Mouse (Mus musculus): ENCODE data around the gene Apex1.
"Not testable (repeated sequence)": the region's sequence is repeated elsewhere in the genome, so short reads cannot be mapped to it uniquely, and the experiment has no call there.

Apex1 gene

DNA sequence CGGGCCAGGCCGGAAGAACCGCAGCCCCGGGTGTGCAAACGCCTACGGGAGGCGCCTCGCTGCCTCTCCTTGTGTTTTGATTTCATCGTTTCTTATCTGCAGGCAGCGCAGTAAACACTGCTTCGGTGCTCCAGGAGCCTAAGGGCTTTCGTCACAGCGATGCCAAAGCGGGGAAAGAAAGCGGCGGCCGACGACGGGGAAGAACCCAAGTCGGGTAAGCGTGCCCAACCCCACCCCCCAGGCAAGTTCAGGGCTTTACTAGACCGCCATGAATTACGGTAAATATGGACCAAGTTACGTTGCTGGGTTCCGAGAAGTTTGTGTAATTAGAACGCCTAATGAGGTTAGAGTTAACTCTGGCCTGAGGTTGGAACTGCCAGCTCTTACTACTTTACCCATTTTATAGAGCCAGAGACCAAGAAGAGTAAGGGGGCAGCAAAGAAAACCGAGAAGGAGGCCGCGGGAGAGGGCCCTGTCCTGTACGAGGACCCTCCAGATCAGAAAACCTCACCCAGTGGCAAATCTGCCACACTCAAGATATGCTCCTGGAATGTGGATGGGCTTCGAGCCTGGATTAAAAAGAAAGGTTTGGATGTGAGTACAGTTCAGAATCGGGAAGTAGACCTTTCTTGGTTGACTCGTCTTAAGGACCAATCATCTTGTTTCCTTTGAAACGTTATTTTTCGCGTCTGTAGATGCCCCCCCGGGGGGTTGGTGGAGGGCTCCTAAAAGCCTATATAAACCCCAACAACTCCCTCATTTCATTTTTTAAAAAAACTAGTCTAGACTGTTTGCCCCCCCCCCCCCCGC lies 548 bp downstream of the Apex1 start:
- DNase-seq (ENCODE audit: low spot score in 2 of 2) = no peak

DNA sequence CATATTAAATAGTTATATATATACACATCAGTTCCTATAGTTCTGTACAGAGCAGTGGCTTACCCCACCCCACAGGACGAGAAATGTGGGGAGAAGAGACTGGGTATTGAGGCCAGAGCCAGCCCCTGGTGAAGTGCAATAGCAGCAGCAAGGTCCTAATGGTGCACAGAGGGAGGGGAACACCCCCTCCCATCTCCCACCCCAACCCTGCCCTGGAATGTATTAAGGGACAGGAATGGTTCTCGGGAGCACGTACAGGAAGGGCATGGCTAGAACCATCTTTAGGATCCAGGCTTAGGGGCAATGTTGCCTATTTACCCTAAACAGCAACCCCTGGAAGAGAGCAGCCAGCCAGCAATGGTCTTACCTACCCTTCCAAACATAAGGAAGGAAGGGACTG lies 2.6 kb downstream of the Apex1 start:
- DNase-seq (ENCODE audit: low spot score in 2 of 2) = no peak

DNA sequence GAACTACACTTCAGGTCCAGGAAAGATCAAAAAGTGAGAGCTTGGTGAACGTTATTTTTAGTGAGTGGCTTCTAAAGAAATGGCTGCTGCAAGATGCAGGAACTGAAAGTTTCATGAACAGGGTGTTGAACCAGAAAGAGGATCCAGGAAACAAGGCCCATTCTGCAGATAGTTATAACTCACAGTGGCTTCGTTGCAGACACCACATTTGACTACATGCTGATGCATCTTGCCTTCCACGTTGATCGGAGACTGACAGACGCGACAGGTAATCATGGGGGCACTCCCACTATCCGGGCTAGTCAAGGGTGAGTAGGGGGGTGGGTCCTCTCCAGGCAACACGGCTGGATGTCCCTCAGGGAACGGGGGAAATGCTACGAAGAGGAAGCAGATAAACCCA lies 5.2 kb downstream of the Apex1 start:
- no peak for DNase-seq (ENCODE audit: low spot score in 2 of 2)

DNA sequence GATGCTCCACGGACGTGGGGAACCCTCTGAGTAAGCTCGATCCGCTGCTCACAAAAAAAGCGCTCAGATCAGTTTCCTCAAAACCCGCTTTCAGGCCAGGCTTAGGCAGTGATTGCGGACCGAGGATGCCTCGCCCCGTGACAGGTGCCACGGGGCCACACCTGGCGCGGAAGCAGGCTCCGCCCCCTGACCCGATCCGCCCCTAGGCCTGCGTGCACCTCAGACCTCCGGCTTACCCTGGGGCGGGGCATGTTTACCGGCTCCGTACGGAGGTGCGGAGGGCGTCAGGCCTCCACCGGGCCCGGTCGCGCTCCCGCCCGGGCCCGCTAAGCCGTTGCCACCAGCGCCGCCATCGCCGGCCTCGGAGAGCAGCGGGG lies 5.6 kb downstream of the Apex1 start:
- DNase-seq (ENCODE audit: low spot score in 2 of 2) = peak; percentile 61 to 74

DNA sequence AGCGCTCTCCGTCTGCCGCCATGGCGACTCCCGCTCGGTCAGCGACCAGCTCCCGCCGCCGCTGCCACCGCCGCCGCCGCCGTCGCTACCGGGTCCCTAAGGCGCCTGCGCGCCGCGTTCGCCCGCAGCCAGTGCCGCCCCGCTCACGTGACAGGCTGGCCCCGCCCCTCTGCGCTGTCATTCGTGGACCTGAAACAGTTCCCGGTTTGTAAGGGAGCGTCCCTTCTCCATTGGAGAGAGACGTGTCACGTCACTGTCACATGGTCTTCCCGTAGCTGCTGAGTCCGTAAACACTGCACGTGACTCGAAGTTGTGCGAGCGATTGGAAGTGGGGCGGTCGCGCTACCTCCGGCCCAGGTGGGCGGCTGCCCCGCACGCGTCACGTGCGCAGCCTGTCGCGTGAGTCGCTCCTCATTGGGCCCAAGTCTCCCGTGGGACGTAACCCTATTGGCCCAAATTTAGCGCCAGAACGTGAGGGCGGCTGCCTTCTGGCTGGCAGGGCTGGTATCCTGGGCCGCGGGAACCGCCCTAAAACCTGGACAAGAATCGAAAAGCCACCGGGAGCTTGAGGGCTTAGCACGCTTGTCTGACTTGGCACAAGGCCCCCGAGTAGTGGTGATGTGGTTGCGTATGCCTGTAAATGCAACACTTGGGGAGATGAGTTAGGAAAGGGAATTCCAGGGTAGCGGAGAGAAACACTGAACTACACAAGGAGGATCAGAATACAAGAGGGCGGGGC lies 6.2 kb downstream of the Apex1 start, which contains the start of the genes Pip4p1 and Pnp:
Gene Pip4p1 (minus strand): TSS at position 103 of the 739 bp plus-strand sequence.
Gene Pnp (plus strand): TSS at position 329 of the 739 bp plus-strand sequence.
- DNase-seq (ENCODE audit: low spot score in 2 of 2) = peak; percentile 98 to 99

DNA sequence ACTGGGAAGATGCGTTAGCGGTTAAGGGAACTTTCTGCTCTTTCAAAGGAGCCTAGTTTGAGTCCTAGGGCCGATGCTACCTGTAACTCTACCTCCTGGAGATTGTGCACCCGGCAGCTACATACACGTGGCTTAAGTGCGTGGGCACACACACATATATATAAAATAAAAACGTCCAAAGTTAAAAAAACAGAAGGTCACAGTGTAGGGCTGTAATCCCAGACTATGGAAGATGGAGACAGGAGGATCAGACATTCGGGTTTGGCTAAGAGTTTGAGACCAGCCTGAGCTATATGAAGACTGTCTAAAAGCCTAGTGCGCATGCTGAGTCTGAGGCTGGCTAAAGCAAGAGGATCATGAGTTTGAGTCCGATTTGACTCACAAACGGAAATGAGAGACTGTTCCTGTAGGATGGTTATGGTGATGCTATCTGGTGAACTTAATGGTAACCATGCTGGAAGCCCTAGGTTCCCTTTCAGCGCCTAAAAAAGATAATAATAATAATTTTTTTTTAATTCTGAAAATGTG lies 6.8 kb downstream of the Apex1 start:
- no peak for DNase-seq (ENCODE audit: low spot score in 2 of 2)

DNA sequence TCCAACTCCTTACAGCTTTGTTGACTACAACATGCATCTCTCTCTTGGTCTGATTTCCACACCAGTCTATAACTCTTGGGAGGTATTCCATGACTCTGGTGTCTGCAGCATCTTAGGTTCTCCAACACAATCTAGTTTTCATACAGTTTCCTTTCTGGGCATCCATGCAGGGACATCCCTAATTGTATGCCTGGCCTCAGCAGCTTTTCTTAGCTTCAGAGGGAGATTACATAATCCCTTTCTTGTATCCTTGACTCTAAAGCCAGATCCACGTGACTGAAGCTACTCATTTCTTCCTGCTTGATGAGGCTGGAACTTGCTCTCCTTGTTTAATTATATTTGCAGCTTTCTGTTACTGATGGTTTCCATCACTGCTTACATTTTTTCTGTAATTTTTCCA lies 11.9 kb downstream of the Apex1 start:
- no peak for DNase-seq (ENCODE audit: low spot score in 2 of 2)

DNA sequence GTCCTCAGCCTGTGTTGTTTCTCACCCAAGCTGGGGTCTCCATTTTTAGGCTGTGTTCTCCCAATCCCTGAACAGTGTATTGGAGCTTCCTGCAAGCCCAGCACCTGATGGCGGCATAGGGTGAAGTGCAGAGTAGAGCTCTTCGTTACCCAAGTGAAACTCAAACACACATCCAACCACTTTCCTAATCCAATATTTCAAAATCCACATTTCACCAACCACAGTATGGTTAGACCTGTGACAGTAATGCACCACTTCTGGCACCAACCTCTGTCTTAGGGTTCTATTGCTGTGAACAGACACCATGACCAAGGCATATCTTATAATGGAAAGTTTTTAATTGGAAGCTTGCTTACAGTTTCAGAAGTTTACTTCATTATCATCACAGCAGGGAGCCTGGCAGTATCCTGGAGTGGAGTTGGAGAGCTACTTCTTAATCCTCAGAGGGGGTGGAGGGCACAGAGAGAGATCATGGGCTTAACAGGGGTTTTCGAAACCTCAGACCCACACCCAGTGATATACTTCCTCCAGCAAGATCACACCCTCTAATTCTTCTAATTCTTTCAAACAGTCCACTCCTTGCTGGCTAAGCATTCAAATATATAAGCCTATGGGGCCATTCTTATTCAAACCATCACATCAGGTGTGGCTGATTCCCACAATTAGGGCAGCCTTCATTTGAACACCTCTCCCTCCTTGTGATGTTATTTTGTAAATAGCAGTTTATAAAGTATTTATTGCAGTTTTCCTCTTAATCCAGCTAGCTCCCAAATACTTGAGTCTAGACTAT lies 13.5 kb downstream of the Apex1 start:
- no peak for DNase-seq (ENCODE audit: low spot score in 2 of 2)

DNA sequence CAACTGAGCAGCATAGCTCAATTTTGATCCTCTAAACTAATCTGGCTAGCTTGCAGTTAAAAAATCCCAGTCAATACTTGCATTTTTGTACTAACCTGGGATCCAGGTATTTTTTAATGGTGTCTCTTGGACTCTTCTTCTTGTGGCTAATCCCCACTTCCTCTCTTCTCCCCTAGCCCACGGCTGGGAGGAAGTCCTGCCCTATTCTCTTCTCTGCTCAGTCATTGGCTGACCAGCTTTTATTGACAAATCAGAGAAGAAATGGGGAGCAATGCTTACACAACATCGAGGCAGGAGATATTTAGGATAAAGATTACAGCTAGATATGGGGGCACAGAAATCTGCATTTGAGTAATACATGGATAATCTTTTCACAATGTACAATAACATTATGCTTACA lies 14.2 kb downstream of the Apex1 start:
- no peak for DNase-seq (ENCODE audit: low spot score in 2 of 2)

DNA sequence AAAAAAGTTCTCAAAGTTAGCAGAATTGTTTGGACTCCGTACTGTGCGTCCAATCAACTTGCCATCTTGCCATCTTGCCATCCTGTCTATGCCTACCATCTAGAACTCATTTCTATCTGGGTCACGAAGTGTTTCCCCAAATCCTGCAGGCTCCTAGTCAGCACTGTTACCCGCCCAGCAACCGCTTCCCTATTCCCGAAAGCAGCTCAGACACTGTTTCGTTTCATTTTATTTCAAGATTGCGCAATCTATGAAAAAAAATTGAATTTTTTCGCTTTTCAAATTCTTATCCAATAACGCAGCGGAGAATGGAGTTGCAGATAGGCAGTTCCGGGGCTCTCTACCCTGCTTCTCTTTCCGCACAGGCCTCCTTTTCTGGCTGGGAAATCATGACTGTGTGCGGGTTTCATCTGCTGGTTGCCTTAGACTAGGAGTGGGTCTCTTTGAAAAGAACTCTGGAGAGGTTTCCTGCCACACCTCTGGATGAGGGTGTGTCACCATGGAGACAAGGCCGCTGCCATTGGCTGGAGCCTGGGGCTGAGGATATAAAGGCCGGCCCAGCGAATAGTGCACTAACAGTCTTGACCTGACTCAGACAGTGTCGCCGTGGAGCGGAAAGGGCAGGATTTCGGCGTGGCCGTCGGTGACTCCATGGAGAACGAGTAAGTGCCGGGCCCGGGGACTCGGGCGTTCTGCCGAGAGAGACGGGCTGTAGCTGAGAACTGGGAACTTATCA lies 19.3 kb downstream of the Apex1 start, which contains the start of gene Gm49342:
Gene Gm49342 (plus strand): TSS at position 586 of the 736 bp plus-strand sequence.
- DNase-seq (ENCODE audit: low spot score in 2 of 2) = peak; percentile 70 to 79

DNA sequence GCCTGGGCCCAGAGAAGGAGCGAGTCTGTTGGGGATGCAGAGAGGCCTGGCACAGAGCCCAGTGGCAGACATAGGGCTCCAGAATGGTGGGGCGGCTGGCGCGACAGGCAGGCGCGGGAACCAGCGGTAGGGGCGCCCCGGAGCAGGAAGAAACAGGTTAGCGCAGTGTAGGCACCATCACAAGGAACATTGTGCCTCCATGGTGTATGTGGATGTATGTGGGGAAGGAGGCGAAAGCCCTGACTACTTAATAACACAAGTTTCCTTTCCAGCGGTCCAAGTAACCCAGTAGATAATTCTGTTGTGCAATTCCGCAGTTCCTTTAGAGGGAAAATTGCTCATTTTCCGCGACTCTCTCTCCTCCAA lies 19.9 kb downstream of the Apex1 start:
- DNase-seq (ENCODE audit: low spot score in 2 of 2) = peak in 1 of 2 experiments; percentile 59

DNA sequence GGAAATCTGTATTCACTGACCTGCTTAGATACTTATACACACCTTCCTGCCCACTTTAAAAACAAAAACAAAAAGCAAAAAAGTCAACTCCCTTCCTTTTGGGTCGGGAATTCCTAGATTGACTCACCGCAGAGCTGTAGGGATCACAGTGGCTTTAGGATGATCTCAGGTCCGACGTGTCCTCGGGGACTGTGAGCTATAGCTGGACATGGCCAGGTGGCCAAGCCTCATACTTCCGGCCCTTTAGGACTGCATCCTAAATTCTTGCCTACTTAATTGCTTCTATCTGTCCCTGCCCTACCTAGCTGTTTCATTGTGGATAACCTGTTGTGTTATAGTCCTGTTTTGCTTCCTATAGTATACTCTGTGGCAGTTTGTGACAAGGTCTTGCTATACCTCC lies 20.3 kb downstream of the Apex1 start:
- not testable (repeated sequence) for DNase-seq (ENCODE audit: low spot score in 2 of 2)

DNA sequence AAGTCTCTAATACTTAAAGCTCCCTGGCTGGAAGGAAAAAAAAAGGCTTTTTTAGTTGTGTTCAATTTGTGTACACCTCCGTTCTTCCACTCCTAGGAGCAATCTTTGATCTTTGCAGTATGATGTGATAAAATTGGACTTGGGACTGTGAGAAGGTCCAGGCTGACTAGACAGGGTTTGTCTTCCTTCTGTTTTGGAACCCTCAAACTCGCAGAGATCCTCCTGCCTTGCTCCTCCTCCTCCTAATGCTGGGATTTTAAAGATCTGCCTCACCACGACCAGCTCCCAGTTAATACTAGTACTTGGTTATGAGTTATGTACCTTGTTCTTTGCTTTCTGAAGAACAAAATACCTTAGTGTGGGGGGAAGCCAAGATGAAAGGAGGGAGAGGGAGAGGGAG lies 20.8 kb downstream of the Apex1 start:
- not testable (repeated sequence) for DNase-seq (ENCODE audit: low spot score in 2 of 2)

DNA sequence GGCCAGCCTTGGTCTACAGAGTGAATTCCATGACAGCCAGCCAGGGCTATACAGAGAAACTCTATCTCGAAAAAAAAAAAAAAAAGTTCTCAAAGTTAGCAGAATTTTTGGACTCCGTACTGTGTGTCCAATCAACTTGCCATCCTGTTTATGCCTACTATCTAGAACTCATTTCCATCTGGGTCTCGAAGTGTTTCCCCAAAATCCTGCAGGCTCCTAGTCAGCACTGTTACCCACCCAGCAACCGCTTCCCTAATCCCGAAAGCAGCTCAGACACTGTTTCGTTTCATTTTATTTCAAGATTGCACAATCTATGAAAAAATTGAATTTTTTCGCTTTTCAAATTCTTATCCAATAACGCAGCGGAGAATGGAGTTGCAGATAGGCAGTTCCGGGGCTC lies 30.7 kb downstream of the Apex1 start:
- no peak for DNase-seq (ENCODE audit: low spot score in 2 of 2)

DNA sequence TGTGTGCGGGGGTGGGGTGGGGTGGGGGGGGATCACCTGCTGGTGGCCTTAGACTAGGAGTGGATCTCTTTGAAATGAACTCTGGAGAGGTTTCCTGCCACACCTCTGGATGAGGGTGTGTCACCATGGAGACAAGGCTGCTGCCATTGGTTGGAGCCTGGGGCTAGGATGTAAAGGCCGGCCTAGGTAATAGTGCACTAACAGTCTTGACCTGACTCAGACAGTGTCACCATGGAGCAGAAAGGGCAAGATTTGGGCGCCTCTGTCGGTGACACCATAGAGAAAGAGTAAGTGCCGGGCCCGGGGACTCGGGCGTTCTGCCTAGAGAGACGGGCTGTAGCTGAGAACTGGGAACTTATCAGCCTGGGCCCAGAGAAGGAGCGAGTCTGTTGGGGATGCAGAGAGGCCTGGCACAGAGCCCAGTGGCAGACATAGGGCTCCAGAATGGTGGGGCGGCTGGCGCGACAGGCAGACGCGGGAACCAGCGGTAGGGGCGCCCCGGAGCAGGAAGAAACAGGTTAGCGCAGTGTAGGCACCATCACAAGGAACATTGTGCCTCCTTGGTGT lies 31.3 kb downstream of the Apex1 start, which contains the start of gene Pnp2:
Gene Pnp2 (plus strand): TSS at position 51 of the 567 bp plus-strand sequence.
- peak; percentile 49 to 55 for DNase-seq (ENCODE audit: low spot score in 2 of 2)

DNA sequence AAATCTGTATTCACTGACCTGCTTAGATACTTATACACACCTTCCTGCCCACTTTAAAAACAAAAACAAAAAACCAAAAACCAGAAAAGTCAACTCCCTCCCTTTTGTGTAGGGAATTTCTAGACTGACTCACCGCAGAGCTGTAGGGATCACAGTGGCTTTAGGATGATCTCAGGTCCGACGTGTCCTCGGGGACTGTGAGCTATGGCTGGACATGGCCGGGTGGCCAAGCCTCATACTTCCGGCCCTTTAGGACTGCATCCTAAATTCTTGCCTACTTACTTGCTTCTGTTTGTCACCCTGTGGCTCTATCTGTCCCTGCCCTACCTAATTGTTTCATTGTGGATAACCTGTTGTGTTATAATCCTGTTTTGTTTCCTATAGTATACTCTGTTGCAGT lies 32.0 kb downstream of the Apex1 start:
- DNase-seq (ENCODE audit: low spot score in 2 of 2) = not testable (repeated sequence)

DNA sequence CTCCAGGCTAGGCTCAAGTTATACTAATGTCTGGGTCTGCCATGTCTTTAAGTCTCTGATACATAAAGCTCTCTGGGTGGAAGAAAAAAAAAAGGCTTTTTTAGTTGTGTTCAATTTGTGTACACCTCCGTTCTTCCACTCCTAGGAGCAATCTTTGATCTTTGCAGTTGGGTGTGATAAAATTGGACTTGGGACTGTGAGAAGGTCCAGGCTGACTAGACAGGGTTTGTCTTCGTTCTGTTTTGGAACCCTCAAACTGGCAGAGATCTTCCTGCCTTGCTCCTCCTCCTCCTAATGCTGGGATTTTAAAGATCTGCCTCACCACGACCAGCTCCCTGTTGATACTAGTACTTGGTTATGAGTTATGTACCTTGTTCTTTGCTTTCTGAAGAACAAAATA lies 32.4 kb downstream of the Apex1 start:
- DNase-seq (ENCODE audit: low spot score in 2 of 2) = not testable (repeated sequence)

DNA sequence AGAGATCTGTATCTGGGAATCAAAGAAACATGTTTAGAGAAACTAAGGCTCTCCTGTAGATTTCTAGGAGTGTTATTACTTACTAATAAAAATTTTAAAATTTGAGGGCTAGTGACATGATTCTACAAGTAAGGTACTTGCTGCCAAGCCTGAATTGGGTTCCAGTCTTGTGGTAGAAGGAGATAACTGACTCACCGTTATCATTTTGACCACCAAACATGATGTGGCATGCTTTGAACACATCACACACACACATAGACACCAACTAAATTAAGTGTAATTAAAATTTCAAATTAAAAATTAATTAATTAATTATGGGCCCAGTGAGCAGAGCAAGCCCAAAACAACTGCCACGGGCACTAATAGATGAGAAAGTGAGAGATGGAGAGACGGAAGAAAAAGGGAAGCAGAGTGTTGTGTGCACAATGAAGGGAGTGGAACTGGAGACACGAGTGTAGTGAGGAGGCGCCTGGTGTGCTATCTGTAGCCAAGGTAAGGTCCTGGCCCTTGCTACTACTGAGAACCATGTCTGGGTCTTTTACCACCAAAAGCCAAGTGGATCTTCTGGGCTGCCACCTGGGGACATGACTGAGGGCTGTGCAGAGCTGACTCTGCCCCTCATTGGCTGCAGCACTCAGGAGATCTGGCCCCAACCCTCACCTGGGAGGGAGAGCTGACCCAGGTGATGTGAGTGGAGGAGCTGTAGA lies 33.7 kb downstream of the Apex1 start:
- DNase-seq (ENCODE audit: low spot score in 2 of 2) = not testable (repeated sequence)

DNA sequence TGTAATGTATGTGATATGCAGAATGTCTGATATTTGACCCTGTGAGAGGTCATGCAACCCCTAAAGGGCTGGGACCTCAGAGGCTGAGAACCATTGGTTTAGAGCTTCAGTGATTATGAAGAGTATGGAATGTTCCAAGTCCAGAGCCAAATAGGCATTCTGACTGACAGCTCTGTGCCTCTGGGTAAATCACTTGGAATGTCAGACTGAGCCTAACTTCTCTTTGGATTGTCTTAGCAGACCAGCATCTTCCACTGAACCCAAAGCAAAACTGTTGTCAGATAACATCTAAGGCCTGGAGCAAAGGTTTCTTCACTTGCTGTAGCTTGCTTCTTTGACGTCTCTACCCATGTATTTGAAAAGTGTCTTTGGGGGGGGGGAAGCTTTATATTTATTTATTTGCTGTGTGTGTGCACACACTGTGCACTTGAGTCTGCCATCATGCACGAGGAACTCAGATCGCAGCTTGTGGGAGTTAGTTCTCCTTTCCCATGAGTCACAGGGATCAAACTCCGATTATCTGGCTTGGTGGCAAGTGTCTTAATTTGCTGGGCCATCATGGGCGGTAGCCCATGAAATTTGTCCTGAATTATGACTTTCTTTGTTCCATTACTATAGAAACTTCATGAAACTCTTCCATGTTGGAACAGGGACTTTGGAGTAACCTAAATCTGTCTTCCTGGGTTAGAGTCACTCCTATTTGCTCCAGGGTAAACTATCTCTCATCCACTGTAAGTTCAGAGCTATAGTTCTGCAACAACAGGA lies 43.6 kb downstream of the Apex1 start:
- DNase-seq (ENCODE audit: low spot score in 2 of 2) = no peak

Measured in thymus, postnatal 10 days (tissue).